Mouse (Mus musculus) heart, embryonic 15.5 days (tissue): ENCODE measurements at regions not wholly inside any gene's neighbourhood (a gene's known extent, or its start where the extent isn't known, plus 50 kb on each side); places are given as distances from the start of the nearest gene placed in this dataset.
A peak's percentile ranks its signal among the peaks of the same experiment; 100 is the strongest.

Experiments
- ATAC-seq: fragments of 200-750 bp; cut with Nextera tagmentation; replicated peaks from 2 replicates; pipeline ENCODE4 v1.8.0; 2017; ENCODE audit warnings: low read depth, moderate TSS enrichment; ENCODE audit not compliant: insufficient number of reproducible peaks, insufficient read depth, low FRiP score
- H3K27ac ChIP-seq: fragments of 300-500 bp; sonication (generic); 2 replicates; pipeline ENCODE4 v1.5.1; 2015; ENCODE audit warnings: mild to moderate bottlenecking, inconsistent platforms
- H3K27me3 ChIP-seq: fragments of 300-500 bp; sonication (generic); 2 replicates; pipeline ENCODE4 v1.6.1; 2015; ENCODE audit warnings: inconsistent platforms
- H3K36me3 ChIP-seq: fragments of 300-500 bp; sonication (generic); 2 replicates; pipeline ENCODE4 v1.6.1; 2015; ENCODE audit warnings: mild to moderate bottlenecking, inconsistent platforms
- H3K4me1 ChIP-seq: fragments of 300-500 bp; sonication (generic); replicated peaks from 2 replicates; pipeline ENCODE4 v1.6.1; 2015; ENCODE audit warnings: inconsistent platforms
- H3K4me2 ChIP-seq: fragments of 300-500 bp; sonication (generic); 2 replicates; pipeline ENCODE4 v1.6.1; 2015; ENCODE audit warnings: inconsistent platforms, mild to moderate bottlenecking, moderate library complexity
- H3K4me3 ChIP-seq: fragments of 300-500 bp; sonication (generic); 2 replicates; pipeline ENCODE4 v1.5.1; 2015; ENCODE audit warnings: mild to moderate bottlenecking, inconsistent platforms
- H3K9ac ChIP-seq: fragments of 300-500 bp; sonication (generic); 2 replicates; pipeline ENCODE4 v1.6.1; 2015; ENCODE audit warnings: mild to moderate bottlenecking, inconsistent platforms
- H3K9me3 ChIP-seq: fragments of 300-500 bp; sonication (generic); replicated peaks from 2 replicates; pipeline ENCODE4 v1.6.1; 2016; ENCODE audit warnings: inconsistent platforms
- WGBS: fragments of 180-500 bp; shearing (Covaris S2); methylation state at CpG from one replicate; pipeline ENCODE4 v1.1.7; 2015; ENCODE audit warnings: mixed read lengths; 5-methylcytosine and 5-hydroxymethylcytosine counted together

- no peak overlapping the region for H3K9ac ChIP-seq
- no peaks in the 10 kb centered on the region for H3K9me3 ChIP-seq
- 71% methylated on average over 2 of the region's 2 CpGs for WGBS
Observed at GRCm38 (mm10) chr6:81655205-81655604, 268.3 kb upstream of the Gcfc2 start.

GRCm38 (mm10) chr6:81660478-81661395 is 262.7 kb upstream of the Gcfc2 start:
- 66% methylated on average over 17 of the region's 17 CpGs for WGBS
- H3K27ac ChIP-seq, result no peak overlapping the region
- H3K9ac ChIP-seq, result no peak overlapping the region
- peak overlapping the region; percentile 17; the same call in 1 of the 2 replicates for H3K4me2 ChIP-seq
- no peaks in the 10 kb centered on the region for H3K9me3 ChIP-seq
- no peaks in the 10 kb centered on the region for H3K36me3 ChIP-seq
- H3K27me3 ChIP-seq, result no peaks in the 10 kb centered on the region
- no peak overlapping the region for H3K4me3 ChIP-seq
- H3K4me1 ChIP-seq, result peaks cover 7% of the 10 kb centered on the region
- no peak for ATAC-seq

More at GRCm38 (mm10) chr6:81655205-81655604, 268.3 kb upstream of the Gcfc2 start:
- no peak overlapping the region for H3K27ac ChIP-seq
- ATAC-seq, result no peak
- H3K36me3 ChIP-seq, result no peaks in the 10 kb centered on the region
- H3K4me2 ChIP-seq, result no peak overlapping the region
- H3K4me1 ChIP-seq, result no peaks in the 10 kb centered on the region
- no peak overlapping the region for H3K4me3 ChIP-seq
- H3K27me3 ChIP-seq, result no peaks in the 10 kb centered on the region

- Histone ChIP-seq H3K9ac (no peak overlapping the region), H3K4me1 (0 out of 2 replicates have a peak, but pooled peaks cover 2% of the 10 kb centered on the region), H3K9me3 (no peaks in the 10 kb centered on the region), H3K4me3 (no peak overlapping the region), H3K36me3 (no peaks in the 10 kb centered on the region), H3K27ac (no peak overlapping the region), H3K4me2 (no peak overlapping the region), H3K27me3 (no peaks in the 10 kb centered on the region)
- ATAC-seq, result no peak
- 19% methylated on average over 1 of the region's 1 CpGs for WGBS
Observed at GRCm38 (mm10) chr6:81668944-81669343, 254.5 kb upstream of the Gcfc2 start.

GRCm38 (mm10) chr6:81673316-81673715 is 250.2 kb upstream of the Gcfc2 start:
- WGBS, result 58% methylated on average over 2 of the region's 2 CpGs
- Histone ChIP-seq H3K9me3 (no peaks in the 10 kb centered on the region), H3K4me3 (no peak overlapping the region)

GRCm38 (mm10) chr6:81697284-81697683 is 226.2 kb upstream of the Gcfc2 start:
- no peak overlapping the region for H3K9ac ChIP-seq
- 65% methylated on average over 7 of the region's 7 CpGs for WGBS
- H3K4me3 ChIP-seq, result no peak overlapping the region
- no peak for ATAC-seq
- no peaks in the 10 kb centered on the region for H3K4me1 ChIP-seq
- H3K27me3 ChIP-seq, result no peaks in the 10 kb centered on the region
- H3K9me3 ChIP-seq, result no peaks in the 10 kb centered on the region
- H3K27ac ChIP-seq, result no peak overlapping the region
- no peaks in the 10 kb centered on the region for H3K36me3 ChIP-seq
- H3K4me2 ChIP-seq, result no peak overlapping the region

More at GRCm38 (mm10) chr6:81673316-81673715, 250.2 kb upstream of the Gcfc2 start:
- Histone ChIP-seq H3K27me3 (no peaks in the 10 kb centered on the region), H3K9ac (no peak overlapping the region), H3K27ac (no peak overlapping the region), H3K4me1 (0 out of 2 replicates have a peak, but pooled peaks cover 2% of the 10 kb centered on the region), H3K4me2 (no peak overlapping the region), H3K36me3 (no peaks in the 10 kb centered on the region)
- ATAC-seq, result no peak

- no peak overlapping the region for H3K4me2 ChIP-seq
- no peak overlapping the region for H3K27ac ChIP-seq
- 77% methylated on average over 3 of the region's 3 CpGs for WGBS
- H3K4me1 ChIP-seq, result no peaks in the 10 kb centered on the region
- ATAC-seq, result no peak
- no peak overlapping the region for H3K4me3 ChIP-seq
- H3K36me3 ChIP-seq, result no peaks in the 10 kb centered on the region
- no peaks in the 10 kb centered on the region for H3K9me3 ChIP-seq
- no peak overlapping the region for H3K9ac ChIP-seq
- no peaks in the 10 kb centered on the region for H3K27me3 ChIP-seq
Observed at GRCm38 (mm10) chr6:81698173-81698572, 225.3 kb upstream of the Gcfc2 start.

GRCm38 (mm10) chr6:81714867-81715266 is 208.6 kb upstream of the Gcfc2 start:
- 55% methylated on average over 3 of the region's 3 CpGs for WGBS

GRCm38 (mm10) chr6:81716371-81716770 is 207.1 kb upstream of the Gcfc2 start:
- Histone ChIP-seq H3K4me3 (no peak overlapping the region), H3K4me1 (no peaks in the 10 kb centered on the region), H3K9me3 (no peaks in the 10 kb centered on the region), H3K36me3 (no peaks in the 10 kb centered on the region), H3K9ac (no peak overlapping the region), H3K27ac (no peak overlapping the region), H3K27me3 (no peaks in the 10 kb centered on the region), H3K4me2 (no peak overlapping the region)
- ATAC-seq, result no peak
- WGBS, result 45% methylated on average over 5 of the region's 5 CpGs

More at GRCm38 (mm10) chr6:81714867-81715266, 208.6 kb upstream of the Gcfc2 start:
- Histone ChIP-seq H3K4me3 (no peak overlapping the region), H3K9me3 (no peaks in the 10 kb centered on the region), H3K4me1 (no peaks in the 10 kb centered on the region), H3K27ac (no peak overlapping the region), H3K9ac (no peak overlapping the region), H3K27me3 (no peaks in the 10 kb centered on the region), H3K4me2 (no peak overlapping the region), H3K36me3 (no peaks in the 10 kb centered on the region)
- ATAC-seq, result no peak

GRCm38 (mm10) chr6:81724601-81725545 is 198.6 kb upstream of the Gcfc2 start:
- ATAC-seq, result no peak
- Histone ChIP-seq H3K4me2 (no peak overlapping the region), H3K9me3 (no peaks in the 10 kb centered on the region), H3K27me3 (no peaks in the 10 kb centered on the region), H3K4me3 (no peak overlapping the region), H3K36me3 (no peaks in the 10 kb centered on the region), H3K4me1 (no peaks in the 10 kb centered on the region), H3K9ac (no peak overlapping the region), H3K27ac (no peak overlapping the region)
- 65% methylated on average over 4 of the region's 4 CpGs for WGBS

GRCm38 (mm10) chr6:81731631-81732030 is 191.8 kb upstream of the Gcfc2 start:
- no peaks in the 10 kb centered on the region for H3K36me3 ChIP-seq
- no peak overlapping the region for H3K27ac ChIP-seq
- ATAC-seq, result no peak
- no peak overlapping the region for H3K9ac ChIP-seq
- no peaks in the 10 kb centered on the region for H3K4me1 ChIP-seq
- WGBS, result 25% methylated on average over 5 of the region's 5 CpGs
- no peaks in the 10 kb centered on the region for H3K27me3 ChIP-seq
- H3K4me3 ChIP-seq, result no peak overlapping the region
- H3K9me3 ChIP-seq, result no peaks in the 10 kb centered on the region
- H3K4me2 ChIP-seq, result no peak overlapping the region

GRCm38 (mm10) chr6:81733527-81733926 is 189.9 kb upstream of the Gcfc2 start:
- ATAC-seq, result no peak
- no peak overlapping the region for H3K9ac ChIP-seq
- H3K4me1 ChIP-seq, result no peaks in the 10 kb centered on the region
- no peak overlapping the region for H3K4me3 ChIP-seq
- H3K36me3 ChIP-seq, result no peaks in the 10 kb centered on the region
- H3K27me3 ChIP-seq, result no peaks in the 10 kb centered on the region
- WGBS, result 78% methylated on average over 3 of the region's 3 CpGs
- H3K27ac ChIP-seq, result no peak overlapping the region
- H3K4me2 ChIP-seq, result no peak overlapping the region
- no peaks in the 10 kb centered on the region for H3K9me3 ChIP-seq
